Mouse (Mus musculus) liver, adult 2 months (tissue): ENCODE measurements at regions not wholly inside any gene's neighbourhood (a gene's known extent, or its start where the extent isn't known, plus 50 kb on each side); places are given as distances from the start of the nearest gene placed in this dataset.

Experiments used
- CTCF ChIP-seq: fragments of 200-500 bp; IDR thresholded peaks from 2 replicates; pipeline ENCODE4 v1.5.1; 2011; ENCODE audit warnings: low read depth, low read length, control low read depth
- POLR2A ChIP-seq: fragments of 200-500 bp; IDR thresholded peaks from 2 replicates; pipeline ENCODE4 v1.6.1; 2011; ENCODE audit warnings: low read length, control low read depth; ENCODE audit not compliant: insufficient read depth; ENCODE audit errors: extremely low read depth

DNA sequence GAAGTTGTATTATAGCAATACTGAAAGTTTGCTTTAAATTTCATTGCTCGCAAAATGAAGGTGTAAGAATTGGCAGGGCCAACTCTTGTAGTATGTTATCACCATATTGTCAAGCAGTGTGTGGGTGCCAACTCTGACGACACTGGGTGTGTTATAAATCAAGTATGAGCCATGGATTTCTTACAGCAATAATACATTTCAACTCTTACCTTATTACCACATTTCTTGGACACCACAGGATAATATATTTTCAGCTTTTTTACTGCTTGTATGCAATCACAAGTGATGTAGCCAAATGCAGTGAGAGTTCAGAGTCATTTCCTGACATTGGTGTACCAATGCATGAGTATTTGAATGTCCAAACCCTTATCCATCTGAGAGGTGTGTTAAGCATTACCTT is 1529.2 kb upstream of the Zeb2 start:
- TF ChIP-seq CTCF (no peak), POLR2A (no peak)
